Mouse (Mus musculus) limb, embryonic 13.5 days (tissue): ENCODE measurements at regions not wholly inside any gene's neighbourhood (a gene's known extent, or its start where the extent isn't known, plus 50 kb on each side); places are given as distances from the start of the nearest gene placed in this dataset.

Experiments
- ATAC-seq: fragments of 200-750 bp; cut with Nextera tagmentation; 2 replicates; pipeline ENCODE4 v1.8.0; 2017; ENCODE audit warnings: low read depth, moderate number of reproducible peaks, moderate TSS enrichment; ENCODE audit not compliant: low FRiP score
- H3K27ac ChIP-seq: fragments of 300-500 bp; sonication (generic); 2 replicates; pipeline ENCODE4 v1.5.1; 2015; ENCODE audit warnings: inconsistent platforms, mild to moderate bottlenecking, moderate library complexity
- H3K27me3 ChIP-seq: fragments of 300-500 bp; sonication (generic); 2 replicates; pipeline ENCODE4 v1.6.1; 2015; ENCODE audit warnings: mild to moderate bottlenecking, inconsistent platforms
- H3K36me3 ChIP-seq: fragments of 300-500 bp; sonication (generic); 2 replicates; pipeline ENCODE4 v1.6.1; 2015; ENCODE audit warnings: inconsistent platforms, mild to moderate bottlenecking, moderate library complexity
- H3K4me1 ChIP-seq: fragments of 300-500 bp; sonication (generic); 2 replicates; pipeline ENCODE4 v1.6.1; 2015; ENCODE audit warnings: inconsistent platforms
- H3K4me2 ChIP-seq: fragments of 300-500 bp; sonication (generic); replicated peaks from 2 replicates; pipeline ENCODE4 v1.6.1; 2015; ENCODE audit warnings: inconsistent platforms, mild to moderate bottlenecking, moderate library complexity
- H3K4me3 ChIP-seq: fragments of 300-500 bp; sonication (generic); 2 replicates; pipeline ENCODE4 v1.5.1; 2015; ENCODE audit warnings: moderate library complexity, mild to moderate bottlenecking, inconsistent platforms
- H3K9ac ChIP-seq: fragments of 300-500 bp; sonication (generic); 2 replicates; pipeline ENCODE4 v1.6.1; 2015; ENCODE audit warnings: mild to moderate bottlenecking, inconsistent platforms
- H3K9me3 ChIP-seq: fragments of 300-500 bp; sonication (generic); 2 replicates; pipeline ENCODE4 v1.6.1; 2016; ENCODE audit warnings: inconsistent platforms
- WGBS: fragments of 180-500 bp; shearing (Covaris S2); methylation state at CpG from one replicate; pipeline ENCODE4 v1.1.7; 2015; 5-methylcytosine and 5-hydroxymethylcytosine counted together

DNA sequence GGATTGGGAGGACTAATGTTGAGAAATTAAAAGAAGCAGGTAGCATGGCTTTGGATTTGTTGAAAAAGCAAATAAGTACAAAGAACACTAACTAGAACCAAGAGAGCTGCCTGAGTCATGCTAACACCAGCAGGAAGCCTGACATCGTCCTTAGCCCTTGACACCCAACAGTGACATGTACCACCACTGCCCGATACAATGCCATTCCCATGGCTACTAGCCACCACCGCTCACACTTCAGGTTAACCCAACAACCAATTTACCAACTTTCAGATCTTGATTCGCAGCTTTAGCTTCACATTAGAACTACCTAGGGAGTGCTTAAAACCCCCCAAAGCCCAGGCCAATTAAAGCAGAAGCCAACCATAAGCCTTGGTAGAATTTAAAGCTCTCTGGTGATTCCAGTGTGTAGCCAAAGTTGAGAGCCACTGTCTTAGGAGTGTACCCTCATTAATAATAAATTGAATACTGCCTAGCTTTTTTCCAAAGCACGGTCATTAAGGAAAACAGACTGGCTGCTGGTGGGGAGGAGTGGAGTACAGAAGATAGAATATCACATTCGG, 96.2 kb upstream of the Fyn start:
- Histone ChIP-seq H3K4me1 (no peaks in the 10 kb centered on the region), H3K27ac (no peak overlapping the region), H3K9me3 (no peaks in the 10 kb centered on the region), H3K9ac (no peak overlapping the region), H3K36me3 (no peaks in the 10 kb centered on the region), H3K4me2 (no peak overlapping the region), H3K4me3 (no peak overlapping the region), H3K27me3 (no peaks in the 10 kb centered on the region)
- ATAC-seq, result no peak
- 66% methylated on average over 6 of the region's 6 CpGs for WGBS

GRCm38 (mm10) chr10:39270406-39270805, 98.2 kb upstream of the Fyn start:
- ATAC-seq, result no peak
- 84% methylated on average over 3 of the region's 3 CpGs for WGBS

DNA sequence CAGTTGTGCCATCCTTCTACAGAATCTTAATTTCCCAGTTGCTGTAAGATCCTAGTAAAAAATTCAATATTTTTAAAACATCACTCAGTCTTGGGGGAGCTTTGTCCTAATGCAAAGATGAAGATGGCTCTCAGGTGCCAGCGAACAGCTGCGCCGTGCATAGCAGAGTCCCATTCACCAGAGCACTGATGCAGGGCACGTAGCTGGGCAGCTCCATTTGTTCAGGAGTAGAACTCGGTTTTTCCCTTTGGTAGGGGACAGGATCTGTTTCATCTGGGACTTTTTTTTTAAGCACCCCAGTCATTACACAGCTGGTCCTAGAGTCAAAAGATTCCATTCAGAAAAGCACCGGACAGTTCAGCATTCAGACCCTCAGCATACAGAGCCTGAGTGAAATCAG, 101.4 kb upstream of the Fyn start:
- no peak for ATAC-seq
- 89% methylated on average over 6 of the region's 6 CpGs for WGBS
- Histone ChIP-seq H3K27ac (no peak overlapping the region), H3K4me1 (peaks cover 23% of the 10 kb centered on the region), H3K9me3 (no peaks in the 10 kb centered on the region), H3K27me3 (no peaks in the 10 kb centered on the region), H3K9ac (no peak overlapping the region), H3K4me2 (no peak overlapping the region), H3K36me3 (no peaks in the 10 kb centered on the region), H3K4me3 (no peak overlapping the region)

More at GRCm38 (mm10) chr10:39270406-39270805, 98.2 kb upstream of the Fyn start:
- Histone ChIP-seq H3K9ac (no peak overlapping the region), H3K4me1 (peaks cover 7% of the 10 kb centered on the region; the same call in 1 of the 2 replicates), H3K4me2 (no peak overlapping the region), H3K36me3 (no peaks in the 10 kb centered on the region), H3K9me3 (no peaks in the 10 kb centered on the region), H3K27me3 (no peaks in the 10 kb centered on the region), H3K4me3 (no peak overlapping the region), H3K27ac (no peak overlapping the region)

DNA sequence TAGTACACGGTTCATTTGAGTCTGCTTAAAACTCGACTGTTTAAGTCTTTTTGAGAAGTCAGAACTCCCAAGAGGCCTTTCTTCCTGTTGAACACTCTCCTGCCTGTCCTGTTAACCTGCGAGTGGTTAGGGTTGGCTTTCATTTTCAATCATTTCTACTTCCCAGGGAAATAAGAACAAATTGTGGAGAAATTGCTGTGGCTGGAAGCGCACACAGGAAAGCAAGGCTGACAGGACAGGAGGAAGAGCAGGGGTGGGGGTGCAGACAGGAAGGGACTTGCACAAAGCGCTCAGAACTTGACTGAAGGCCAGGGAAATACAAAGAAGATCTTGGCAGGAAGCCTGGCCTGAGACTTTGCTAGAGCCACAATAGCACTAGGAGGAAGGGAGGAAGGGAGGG, 102.2 kb upstream of the Fyn start:
- peak overlapping the region; percentile 3; the same call in 1 of the 2 replicates for H3K27ac ChIP-seq
- no peak overlapping the region for H3K4me3 ChIP-seq
- H3K27me3 ChIP-seq, result no peaks in the 10 kb centered on the region
- WGBS, result 31% methylated on average over 5 of the region's 5 CpGs
- peak; percentile 81; the same call in 1 of the 2 replicates for ATAC-seq
- H3K36me3 ChIP-seq, result no peaks in the 10 kb centered on the region
- H3K4me1 ChIP-seq, result peaks cover 31% of the 10 kb centered on the region
- no peak overlapping the region; the same call in 1 of the 2 replicates for H3K4me2 ChIP-seq
- no peak overlapping the region for H3K9ac ChIP-seq
- H3K9me3 ChIP-seq, result no peaks in the 10 kb centered on the region

DNA sequence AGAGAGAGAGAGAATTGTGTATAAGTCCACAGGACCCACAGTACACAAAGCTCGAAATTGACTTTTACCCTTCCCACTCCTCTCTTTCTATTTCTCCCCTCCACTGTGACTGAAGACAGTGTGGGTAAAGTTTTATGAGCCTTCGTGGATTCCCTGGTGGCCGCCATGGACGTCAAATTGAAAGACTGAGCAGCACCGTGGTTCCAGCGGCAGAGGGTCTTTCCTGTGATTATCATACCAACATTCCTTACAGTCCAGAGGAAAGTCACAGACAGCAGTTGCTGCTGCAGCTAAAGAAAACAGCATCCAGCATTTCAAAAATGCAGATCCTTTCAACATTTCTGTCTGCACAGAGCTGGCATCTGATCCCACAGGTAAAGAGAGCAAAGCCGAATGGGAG, 98.9 kb upstream of the Ccn6 start:
- Histone ChIP-seq H3K4me2 (no peak overlapping the region), H3K27ac (peak overlapping the region; percentile 72), H3K4me3 (no peak overlapping the region), H3K9ac (no peak overlapping the region), H3K36me3 (no peaks in the 10 kb centered on the region), H3K27me3 (no peaks in the 10 kb centered on the region), H3K9me3 (no peaks in the 10 kb centered on the region), H3K4me1 (peaks cover 34% of the 10 kb centered on the region)
- WGBS, result 28% methylated on average over 7 of the region's 7 CpGs
- ATAC-seq, result no peak

GRCm38 (mm10) chr10:39261174-39262145, 97.9 kb upstream of the Ccn6 start:
- Histone ChIP-seq H3K4me2 (no peak overlapping the region), H3K4me3 (no peak overlapping the region), H3K9ac (no peak overlapping the region), H3K9me3 (no peaks in the 10 kb centered on the region), H3K36me3 (no peaks in the 10 kb centered on the region), H3K27ac (peak overlapping the region; percentile 72), H3K27me3 (no peaks in the 10 kb centered on the region), H3K4me1 (peaks cover 33% of the 10 kb centered on the region)
- 63% methylated on average over 8 of the region's 8 CpGs for whole genome bisulfite sequencing
- peak; percentile 81 for ATAC-seq

DNA sequence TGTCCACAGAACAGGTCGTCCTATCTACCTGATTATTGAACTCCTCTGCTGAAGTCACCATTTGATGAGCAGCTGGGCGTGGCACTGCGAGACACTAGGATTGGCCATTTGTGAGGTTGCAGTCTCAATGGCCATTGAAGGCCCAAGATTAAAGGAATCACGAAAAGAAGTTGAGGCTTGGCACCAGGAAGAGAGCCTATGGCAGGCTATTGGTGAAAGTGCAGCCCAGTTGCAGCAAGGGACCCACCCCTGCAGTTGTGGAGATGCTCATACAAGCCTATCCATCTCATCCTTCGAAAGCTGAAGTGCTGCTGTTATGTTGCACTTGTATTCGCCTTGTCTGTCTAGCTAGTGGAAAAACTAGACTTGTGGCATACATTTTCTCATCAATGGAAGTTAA, 96.5 kb upstream of the Ccn6 start:
- H3K4me2 ChIP-seq, result no peak overlapping the region
- no peaks in the 10 kb centered on the region for H3K36me3 ChIP-seq
- no peak overlapping the region for H3K4me3 ChIP-seq
- 83% methylated on average over 6 of the region's 6 CpGs for WGBS
- H3K4me1 ChIP-seq, result peaks cover 27% of the 10 kb centered on the region
- no peak overlapping the region for H3K9ac ChIP-seq
- ATAC-seq, result no peak
- no peaks in the 10 kb centered on the region for H3K27me3 ChIP-seq
- H3K9me3 ChIP-seq, result no peaks in the 10 kb centered on the region
- H3K27ac ChIP-seq, result no peak overlapping the region

GRCm38 (mm10) chr10:39257371-39258154, 94.0 kb upstream of the Ccn6 start:
- Histone ChIP-seq H3K4me1 (peaks cover 14% of the 10 kb centered on the region), H3K27ac (no peak overlapping the region), H3K9ac (no peak overlapping the region), H3K36me3 (no peaks in the 10 kb centered on the region), H3K4me2 (no peak overlapping the region), H3K4me3 (no peak overlapping the region), H3K27me3 (no peaks in the 10 kb centered on the region), H3K9me3 (no peaks in the 10 kb centered on the region)
- WGBS, result 72% methylated on average over 2 of the region's 2 CpGs
- ATAC-seq, result no peak

DNA sequence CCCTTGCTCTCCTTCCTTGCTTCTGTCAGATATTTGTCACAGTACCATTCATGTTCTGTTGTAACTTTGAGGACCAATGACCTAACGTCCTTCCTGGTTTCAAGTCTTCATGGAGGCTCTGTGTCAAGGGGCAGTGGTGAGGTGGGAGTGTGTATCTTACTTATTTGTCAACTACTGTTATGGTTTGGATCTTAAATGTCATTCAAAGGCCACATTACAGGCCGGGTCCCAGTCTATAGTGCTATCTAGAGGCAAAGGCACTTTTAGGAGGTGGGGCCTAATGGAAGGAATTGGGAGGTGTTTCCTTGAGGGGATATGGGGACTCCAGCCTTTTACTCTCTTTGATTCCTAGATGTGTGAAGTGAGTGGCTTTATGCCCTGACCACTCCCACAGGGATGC, 91.0 kb upstream of the Ccn6 start:
- Histone ChIP-seq H3K4me1 (no peaks in the 10 kb centered on the region), H3K4me2 (no peak overlapping the region), H3K9ac (no peak overlapping the region), H3K9me3 (no peaks in the 10 kb centered on the region), H3K4me3 (no peak overlapping the region), H3K36me3 (no peaks in the 10 kb centered on the region), H3K27me3 (no peaks in the 10 kb centered on the region), H3K27ac (no peak overlapping the region)
- 69% methylated on average over 2 of the region's 2 CpGs for WGBS
- no peak for ATAC-seq

- Histone ChIP-seq H3K4me1 (no peaks in the 10 kb centered on the region), H3K36me3 (no peaks in the 10 kb centered on the region), H3K27me3 (no peaks in the 10 kb centered on the region), H3K27ac (no peak overlapping the region), H3K4me2 (no peak overlapping the region), H3K4me3 (no peak overlapping the region), H3K9ac (no peak overlapping the region), H3K9me3 (no peaks in the 10 kb centered on the region)
- no peak for ATAC-seq
- 93% methylated on average over 3 of the region's 3 CpGs for WGBS
Measured at GRCm38 (mm10) chr10:39250039-39250438, 86.4 kb upstream of the Ccn6 start.

DNA sequence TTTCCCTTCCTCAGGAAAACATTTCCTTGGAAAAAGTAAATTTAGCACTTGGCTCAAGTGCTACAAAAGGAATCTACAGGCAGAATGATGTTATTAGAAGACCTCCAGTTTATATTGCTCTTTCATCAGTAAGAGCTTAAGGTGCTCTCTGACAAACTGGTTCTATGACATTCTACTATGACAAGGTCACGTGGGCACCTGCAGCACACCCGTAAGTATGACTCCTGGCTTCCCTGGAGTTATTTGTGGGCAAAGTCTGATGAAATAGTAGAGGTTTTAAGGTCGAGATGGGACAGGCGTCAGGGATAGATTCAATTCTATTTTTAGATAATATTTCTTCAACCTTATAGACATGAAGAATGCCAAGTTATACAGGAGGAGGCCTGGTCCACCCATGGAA, 84.9 kb upstream of the Ccn6 start:
- H3K4me1 ChIP-seq, result 0 out of 2 replicates have a peak, but pooled peaks cover 3% of the 10 kb centered on the region
- H3K9me3 ChIP-seq, result no peaks in the 10 kb centered on the region
- no peak overlapping the region for H3K4me2 ChIP-seq
- no peaks in the 10 kb centered on the region for H3K36me3 ChIP-seq
- 73% methylated on average over 4 of the region's 4 CpGs for WGBS
- no peak for ATAC-seq
- no peak overlapping the region for H3K9ac ChIP-seq
- H3K27me3 ChIP-seq, result no peaks in the 10 kb centered on the region
- no peak overlapping the region for H3K4me3 ChIP-seq
- H3K27ac ChIP-seq, result no peak overlapping the region

DNA sequence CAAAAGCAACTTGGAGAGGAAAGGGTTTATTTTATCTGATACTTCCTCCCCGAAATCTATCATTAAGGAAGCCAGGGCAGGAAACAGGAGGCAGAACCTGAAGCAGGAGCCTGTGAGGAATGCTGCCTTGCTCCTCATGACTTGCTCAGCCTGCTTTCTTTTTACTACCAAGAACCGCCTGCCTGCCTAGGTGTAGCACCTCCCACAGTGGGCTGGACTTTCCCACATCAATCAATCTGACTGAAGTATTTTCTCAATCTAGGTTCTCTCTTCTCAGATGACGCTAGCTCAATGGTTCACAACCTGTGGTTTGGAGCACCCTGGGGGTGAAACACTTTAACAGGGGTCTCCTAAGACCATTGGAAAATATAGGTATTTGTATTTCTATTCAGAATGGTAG, 83.4 kb upstream of the Ccn6 start:
- no peaks in the 10 kb centered on the region for H3K27me3 ChIP-seq
- no peak overlapping the region for H3K9ac ChIP-seq
- H3K4me2 ChIP-seq, result no peak overlapping the region
- 0 out of 2 replicates have a peak, but pooled peaks cover 3% of the 10 kb centered on the region for H3K4me1 ChIP-seq
- H3K4me3 ChIP-seq, result no peak overlapping the region
- 52% methylated on average over 3 of the region's 3 CpGs for WGBS
- no peak for ATAC-seq
- no peaks in the 10 kb centered on the region for H3K36me3 ChIP-seq
- no peaks in the 10 kb centered on the region for H3K9me3 ChIP-seq
- no peak overlapping the region for H3K27ac ChIP-seq
